Mouse (Mus musculus) CH12.LX (cell line): Measurements from ENCODE around the gene Cpa2. TPM values are rescaled to one million over a fixed set of nuclear protein-coding genes. Genes with fewer than 3 reads are reported as not detected.

Experiments used
- DNase-seq: peaks from one replicate; pipeline ENCODE4 v3.0.0-alpha.2; 2013; ENCODE audit errors: extremely low read depth
- H3K27ac ChIP-seq: 2 replicates; pipeline ENCODE4 v1.5.1; 2012; ENCODE audit warnings: low read depth, mild to moderate bottlenecking, control low read depth, moderate library complexity; ENCODE audit not compliant: insufficient read depth
- H3K27me3 ChIP-seq: replicated peaks from 2 replicates; pipeline ENCODE3; 2012; ENCODE audit warnings: inconsistent platforms
- H3K36me3 ChIP-seq, 2 experiments: replicated peaks in 1 of 2; 2 replicates each; pipeline versions ENCODE3 to v1.6.1; 2012; ENCODE audit warnings: inconsistent platforms in 1 of 2, low read length in 1 of 2, mild to moderate bottlenecking in 1 of 2, mixed read lengths in 1 of 2, moderate library complexity in 1 of 2; ENCODE audit not compliant: control insufficient read depth in 1 of 2, insufficient read depth in 1 of 2
- H3K4me1 ChIP-seq, 2 experiments: 2 replicates each; pipeline ENCODE4 v1.6.1; 2012; ENCODE audit warnings: inconsistent platforms in 1 of 2, moderate library complexity in 1 of 2; ENCODE audit not compliant: insufficient read depth in 2 of 2, control insufficient read depth in 1 of 2
- H3K4me2 ChIP-seq: 2 replicates; pipeline ENCODE4 v1.6.1; 2012; ENCODE audit warnings: low read depth, mild to moderate bottlenecking, control low read depth; ENCODE audit not compliant: poor library complexity, insufficient read depth, severe bottlenecking
- H3K4me3 ChIP-seq, 3 experiments: fragments of 150-350 bp in 1 of 3; sonication (generic) in 1 of 3; replicated peaks in 1 of 3; 2 replicates each; pipeline versions ENCODE3 to v1.5.1; 2011 to 2012; ENCODE audit warnings: low read depth in 2 of 3, low read length in 2 of 3, mild to moderate bottlenecking in 2 of 3, moderate library complexity in 2 of 3, control low read depth in 1 of 3, improper control_type of control experiment in 1 of 3, inconsistent platforms in 1 of 3, mixed read lengths in 1 of 3; ENCODE audit not compliant: poor library complexity in 1 of 3
- H3K79me2 ChIP-seq: replicated peaks from 2 replicates; pipeline ENCODE4 v1.6.1; 2012; ENCODE audit warnings: mild to moderate bottlenecking, moderate library complexity; ENCODE audit not compliant: control insufficient read depth, poor library complexity, insufficient read depth, severe bottlenecking; ENCODE audit errors: extremely low read depth
- H3K9ac ChIP-seq: 2 replicates; pipeline ENCODE4 v1.6.1; 2012; ENCODE audit warnings: low read depth, mild to moderate bottlenecking, control low read depth, moderate library complexity; ENCODE audit not compliant: insufficient read depth
- H3K9me3 ChIP-seq: replicated peaks from 2 replicates; pipeline ENCODE3; 2012; ENCODE audit warnings: low read length, inconsistent platforms, mixed read lengths
- E2F4 ChIP-seq: IDR thresholded peaks from 2 replicates; pipeline ENCODE4 v1.6.1; 2011; ENCODE audit warnings: low read depth, low read length, improper control_type of control experiment; ENCODE audit not compliant: insufficient replicate concordance
- ETS1 ChIP-seq: conservative IDR thresholded peaks from 2 replicates; pipeline ENCODE4 v1.6.1; 2012; ENCODE audit warnings: low read depth, mild to moderate bottlenecking, inconsistent platforms, low read length, improper control_type of control experiment, moderate library complexity
- GABPA ChIP-seq: IDR thresholded peaks from 2 replicates; pipeline ENCODE4 v1.6.1; 2012; ENCODE audit warnings: low read depth, low read length, improper control_type of control experiment, inconsistent platforms; ENCODE audit not compliant: insufficient replicate concordance
- IRF4 ChIP-seq: IDR thresholded peaks from 2 replicates; pipeline ENCODE4 v1.6.1; 2014; ENCODE audit warnings: low read depth, mild to moderate bottlenecking, inconsistent platforms, low read length, improper control_type of control experiment
- MAFK ChIP-seq: IDR thresholded peaks from 2 replicates; pipeline ENCODE4 v1.6.1; 2011; ENCODE audit warnings: low read length, improper control_type of control experiment; ENCODE audit not compliant: insufficient replicate concordance
- MAZ ChIP-seq: IDR thresholded peaks from 2 replicates; pipeline ENCODE4 v1.6.1; 2012; ENCODE audit warnings: low read depth, mild to moderate bottlenecking, inconsistent platforms, low read length, improper control_type of control experiment, moderate library complexity
- NRF1 ChIP-seq: IDR thresholded peaks from 2 replicates; pipeline ENCODE4 v1.6.1; 2014; ENCODE audit warnings: low read depth, mild to moderate bottlenecking, inconsistent platforms, low read length, improper control_type of control experiment, moderate library complexity
- POLR2A ChIP-seq: IDR thresholded peaks from 2 replicates; pipeline ENCODE4 v1.6.1; 2011; ENCODE audit warnings: low read depth, mild to moderate bottlenecking, improper control_type of control experiment, low read length
- POLR2AphosphoS2 ChIP-seq: IDR thresholded peaks from 2 replicates; pipeline ENCODE4 v1.6.1; 2011; ENCODE audit warnings: low read depth, low read length, improper control_type of control experiment
- RAD21 ChIP-seq: IDR thresholded peaks from 2 replicates; pipeline ENCODE4 v1.6.1; 2011; ENCODE audit warnings: low read depth, mild to moderate bottlenecking, low read length, improper control_type of control experiment, moderate library complexity
- RCOR1 ChIP-seq: conservative IDR thresholded peaks from 2 replicates; pipeline ENCODE4 v1.6.1; 2012; ENCODE audit warnings: low read depth, mild to moderate bottlenecking, inconsistent platforms, low read length, improper control_type of control experiment
- SIN3A ChIP-seq: IDR thresholded peaks from 2 replicates; pipeline ENCODE4 v1.6.1; 2012; ENCODE audit warnings: low read length, improper control_type of control experiment, inconsistent platforms
- UBTF ChIP-seq: IDR thresholded peaks from 2 replicates; pipeline ENCODE4 v1.6.1; 2012; ENCODE audit warnings: low read depth, mild to moderate bottlenecking, inconsistent platforms, low read length, improper control_type of control experiment, moderate library complexity
- USF2 ChIP-seq: conservative IDR thresholded peaks from 2 replicates; pipeline ENCODE4 v1.6.1; 2011; ENCODE audit warnings: low read depth, low read length, improper control_type of control experiment
- ZKSCAN1 ChIP-seq: IDR thresholded peaks from 2 replicates; pipeline ENCODE4 v1.6.1; 2012; ENCODE audit warnings: low read depth, inconsistent platforms, low read length, improper control_type of control experiment, borderline replicate concordance
- ZMIZ1 ChIP-seq: IDR thresholded peaks from 2 replicates; pipeline ENCODE4 v1.6.1; 2012; ENCODE audit warnings: low read depth, mild to moderate bottlenecking, inconsistent platforms, low read length, improper control_type of control experiment
- dilution Hi-C: fragments of 300-500 bp; cut with MboI; formaldehyde crosslinking; loops from 2 replicates; pipeline ENCODE4 v1.14.3; 2020; ENCODE audit warnings: low sequenced_read_pairs; ENCODE audit not compliant: extremely low pct_unique_long_range_greater_than_20kb, extremely low pct_ligation_motif_present
- in situ Hi-C: fragments of 300-500 bp; cut with MboI; formaldehyde crosslinking; loops from 3 replicates; pipeline ENCODE4 v1.14.3; 2019; ENCODE audit warnings: low sequenced_read_pairs, low pct_ligation_motif_present, low pct_unique_long_range_greater_than_20kb, mixed read lengths
- polyA plus RNA-seq: library from polyadenylated mRNA; unstranded; fragments of >175 nt; gene quantifications from 2 replicates; pipeline ENCODE4 v1.2.1, GENCODE M21; 2012; ENCODE audit warnings: low read depth; ENCODE audit not compliant: insufficient read length
- total RNA-seq, 2 experiments: library from RNA; depleted of rRNA; stranded (reverse); fragments of 300-350 nt in 1 of 2; fragments of >200 nt in 1 of 2; gene quantifications; 2 replicates each; pipeline ENCODE4 v1.2.3; 2012 to 2014

Cpa2 gene
- total and polyA plus RNA-seq, 3 experiments, result not detected

GRCm38 (mm10) chr6:30554621-30555170 lies 13.3 kb downstream of the Cpa2 start:
- DNase-seq, result no peak
- no peak for TF ChIP-seq ZKSCAN1
- TF ChIP-seq MAFK, result no peak
- no peak for TF ChIP-seq ZMIZ1
- no peak for TF ChIP-seq RAD21
- no peaks in the 10 kb centered on the region for H3K36me3 ChIP-seq
- H3K4me1 ChIP-seq, result peaks cover 0 to 2% of the 10 kb centered on the region in 2 experiments; a peak in 2 of 4 replicates
- H3K79me2 ChIP-seq, result no peaks in the 10 kb centered on the region
- H3K9ac ChIP-seq, result no peak overlapping the region
- no peak overlapping the region for H3K27ac ChIP-seq
- no peak overlapping the region for H3K4me3 ChIP-seq
- dilution Hi-C loops (no loop called here), in situ Hi-C loops (no loop called here)
- H3K9me3 ChIP-seq, result no peaks in the 10 kb centered on the region
- H3K4me2 ChIP-seq, result no peak overlapping the region
- H3K27me3 ChIP-seq, result no peaks in the 10 kb centered on the region

- no peak for TF ChIP-seq MAFK
- no peak for TF ChIP-seq UBTF
- no peak for TF ChIP-seq POLR2AphosphoS2
- no peak for TF ChIP-seq ETS1
- no peak for TF ChIP-seq NRF1
- no peak for TF ChIP-seq IRF4
- no peak for TF ChIP-seq ZMIZ1
- TF ChIP-seq POLR2A, result no peak
- TF ChIP-seq SIN3A, result no peak
- no peak for TF ChIP-seq GABPA
- no peak for TF ChIP-seq MAZ
- no peak for TF ChIP-seq E2F4
- no peak for TF ChIP-seq USF2
- no peak for TF ChIP-seq RCOR1
- Histone ChIP-seq H3K4me1 (no peaks in the 10 kb centered on the region), H3K27ac (no peak overlapping the region), H3K4me2 (no peak overlapping the region), H3K9ac (no peak overlapping the region), H3K9me3 (no peaks in the 10 kb centered on the region), H3K4me3 (no peak overlapping the region), H3K36me3 (no peaks in the 10 kb centered on the region), H3K79me2 (no peaks in the 10 kb centered on the region), H3K27me3 (no peaks in the 10 kb centered on the region)
- dilution Hi-C loops, result no loop called here
- DNase-seq, result no peak
- in situ Hi-C loops, result no loop called here
These were observed 14.7 kb downstream of the Cpa2 start for GRCm38 (mm10) chr6:30556080-30556479.
